Mouse (Mus musculus) left cerebral cortex, postnatal 25 days (tissue): ENCODE data around the gene Unkl. TPM values are rescaled to one million over a fixed set of nuclear protein-coding genes. Genes with fewer than 3 reads are reported as not detected.
"Not testable (repeated sequence)": the region's sequence is repeated elsewhere in the genome, so short reads cannot be mapped to it uniquely, and the experiment has no call there.

Source experiments
- DNase-seq, 2 experiments: peaks; one replicate each; pipeline ENCODE4 v3.0.0; 2022; ENCODE audit warnings: low spot score in 2 of 2, mixed read lengths in 1 of 2
- intact Hi-C: fragments of 180-260 bp; cut with DNase I; formaldehyde crosslinking; loops from one replicate; pipeline ENCODE4 v1.15.1; 2025
- total RNA-seq, 2 experiments: library from RNA; stranded (reverse); gene quantifications; 2 replicates each; pipeline ENCODE4 v1.2.3; 2021

The Unkl gene
- total RNA-seq, 2 experiments from 2014 or later: 37.3 to 38.6 TPM

DNA sequence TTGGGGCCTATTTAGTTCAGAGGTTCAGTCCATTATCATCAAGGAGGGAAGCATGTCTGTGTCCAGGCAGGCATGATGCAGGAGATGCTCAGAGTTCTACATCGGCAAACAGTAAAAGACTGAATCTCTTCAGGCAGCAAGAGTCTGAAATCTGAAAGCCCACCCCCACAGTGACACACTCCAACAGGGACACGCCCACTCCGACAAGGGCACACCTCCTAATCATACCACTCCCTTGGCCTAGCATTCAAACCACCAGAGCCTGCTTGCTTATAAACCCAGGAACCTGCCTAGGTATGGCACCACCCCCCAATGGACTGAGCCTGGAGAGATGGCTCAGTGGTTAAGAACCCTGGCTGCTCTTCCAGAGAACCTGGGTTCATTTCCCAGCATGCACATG is 27.2 kb downstream of the Unkl start:
- no peak for DNase-seq
- intact Hi-C loops: no loop called here

DNA sequence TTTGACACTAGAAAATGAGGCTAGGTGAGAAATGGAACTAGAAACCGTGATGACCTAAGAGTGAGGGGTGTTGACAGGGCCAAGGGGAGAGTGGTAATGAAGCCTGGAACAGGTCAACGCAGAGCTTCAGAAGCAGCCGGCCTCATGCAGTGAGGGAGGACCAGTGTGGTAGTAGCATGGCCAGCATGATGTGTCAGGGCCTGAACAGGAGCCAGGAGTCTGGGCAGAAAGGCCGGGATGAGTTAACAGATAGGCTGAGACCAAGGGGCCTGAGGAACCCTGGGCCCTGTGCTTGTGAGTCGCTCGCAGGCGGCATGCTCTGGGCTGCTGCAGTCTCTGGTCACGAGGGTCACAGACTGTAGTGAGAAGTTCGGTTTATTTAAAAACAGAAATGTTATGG is 30.8 kb downstream of the Unkl start:
- intact Hi-C loops: no loop called here
- no peak for DNase-seq

DNA sequence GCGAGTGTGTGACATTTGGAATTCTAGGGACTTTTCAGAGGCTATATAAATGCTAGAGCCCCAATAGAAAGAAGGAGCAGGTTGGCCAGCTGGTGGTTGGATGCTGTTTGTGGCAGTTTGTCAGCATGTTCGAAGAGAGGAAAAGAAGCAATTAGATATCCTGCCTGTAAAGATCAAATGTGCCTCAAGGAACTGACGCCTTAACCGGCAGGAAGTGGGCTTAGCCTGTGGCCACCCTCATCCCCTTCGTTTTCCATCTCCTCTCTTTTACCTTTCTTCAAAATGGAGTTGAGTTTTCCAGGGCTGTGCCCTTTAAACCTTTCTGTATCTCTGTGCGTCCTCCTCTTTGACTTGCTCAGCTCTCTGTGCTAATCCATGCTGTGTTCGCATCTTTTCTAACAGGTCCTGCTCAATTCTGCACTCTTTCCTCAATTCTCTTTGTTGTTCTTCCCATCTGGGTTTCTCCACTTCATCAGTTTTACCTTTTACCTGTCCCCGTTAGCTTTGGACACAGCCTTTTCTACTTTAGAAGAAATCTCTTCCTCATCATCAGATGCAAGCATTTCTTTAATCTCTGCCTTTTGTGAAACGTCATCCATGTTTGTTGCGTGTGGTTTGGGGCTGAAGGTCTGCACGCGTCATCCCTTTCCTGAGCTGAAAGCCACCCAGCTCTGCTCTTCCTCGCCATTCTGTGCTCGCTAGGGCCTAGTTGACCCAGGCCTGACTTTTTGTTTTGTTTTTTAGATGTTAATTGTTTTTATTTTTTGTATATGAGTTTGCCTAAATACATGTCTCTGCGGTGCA is 31.5 kb downstream of the Unkl start:
- intact Hi-C loops: no loop called here
- DNase-seq: no peak

DNA sequence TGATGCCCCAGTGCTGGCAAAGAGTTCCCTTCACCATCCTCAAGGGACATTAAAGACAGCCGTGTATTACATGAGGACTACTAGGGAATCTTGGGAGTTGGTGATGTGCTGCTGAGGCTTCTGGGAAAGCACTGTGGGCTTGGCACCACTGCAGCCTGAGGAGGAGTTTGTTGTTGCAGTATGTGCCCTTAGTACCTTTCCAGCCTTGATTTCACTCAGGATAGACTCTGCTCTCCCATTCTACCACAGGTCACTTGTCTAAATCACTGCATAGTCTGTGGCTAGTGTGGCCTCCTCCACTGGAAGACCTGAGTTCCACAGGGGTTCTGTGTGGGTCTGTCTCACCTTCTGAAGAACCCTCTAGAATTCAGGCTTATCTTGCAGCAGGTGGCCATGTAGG is 32.5 kb downstream of the Unkl start:
- intact Hi-C loops: no loop called here
- no peak for DNase-seq

DNA sequence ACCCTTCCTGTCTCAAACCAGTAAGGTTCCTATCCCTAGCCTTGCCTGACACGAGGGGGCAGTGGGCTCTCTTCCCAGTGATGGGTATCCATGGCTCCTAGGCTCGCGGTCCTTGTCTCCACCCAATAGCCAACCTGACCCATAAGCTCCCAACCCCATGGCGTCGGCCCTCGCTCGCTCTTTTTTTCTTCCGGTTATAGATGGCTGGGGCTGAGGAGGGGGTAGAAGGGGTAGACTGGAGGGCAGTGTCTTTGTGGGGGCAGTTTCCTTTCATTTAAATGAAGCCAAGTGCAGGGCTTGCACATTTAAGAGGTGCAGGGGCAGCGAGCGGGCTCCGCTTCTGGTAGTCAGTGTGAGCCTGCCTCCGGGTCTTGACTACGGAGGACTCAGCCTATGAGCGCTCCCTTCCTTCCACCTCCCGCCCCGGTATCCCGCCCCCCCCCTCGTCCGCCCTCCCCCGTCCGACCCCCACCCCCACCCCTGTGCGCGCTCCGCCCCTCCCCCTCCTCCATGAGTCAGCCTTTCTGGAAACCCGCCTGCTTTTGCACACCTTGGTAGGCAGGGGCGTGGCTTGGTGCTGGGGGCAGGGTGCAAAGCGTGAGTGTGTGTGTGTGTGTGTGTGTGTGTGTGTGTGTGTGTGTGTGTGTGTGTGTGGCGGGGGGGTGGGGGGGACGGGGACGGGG is 33.8 kb downstream of the Unkl start:
- intact Hi-C loops: loop anchor here (1.0 kb wide), 1 partner anchor 34 kb away; the partner anchor contains the start of gene Unkl
- DNase-seq: peak; percentile 52 to 57

DNA sequence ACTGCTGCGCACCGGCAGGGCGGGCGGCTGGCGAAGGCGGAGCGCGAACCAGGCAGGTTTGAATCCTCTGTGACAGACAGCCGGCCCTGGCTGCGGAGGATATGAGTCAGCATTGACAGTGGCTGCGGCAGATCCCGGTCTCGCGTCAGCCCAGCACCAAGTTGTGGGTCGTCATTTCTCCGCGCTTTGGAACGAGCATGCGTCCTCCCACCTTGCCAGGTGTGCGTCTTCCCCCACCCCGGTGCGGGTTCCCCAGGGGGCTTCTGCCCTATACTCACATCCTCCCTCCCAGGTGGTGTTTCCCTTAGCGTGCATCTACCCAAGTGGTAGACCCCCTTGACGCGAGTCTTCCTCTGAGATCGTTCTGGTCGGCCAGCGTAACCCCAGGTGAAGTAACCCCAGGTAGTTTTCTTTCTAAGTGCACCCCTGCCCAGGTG is 34.3 kb downstream of the Unkl start:
- DNase-seq: peak; percentile 45
- intact Hi-C loops: loop anchor here (1.0 kb wide), 1 partner anchor 34 kb away; the partner anchor contains the start of gene Unkl

DNA sequence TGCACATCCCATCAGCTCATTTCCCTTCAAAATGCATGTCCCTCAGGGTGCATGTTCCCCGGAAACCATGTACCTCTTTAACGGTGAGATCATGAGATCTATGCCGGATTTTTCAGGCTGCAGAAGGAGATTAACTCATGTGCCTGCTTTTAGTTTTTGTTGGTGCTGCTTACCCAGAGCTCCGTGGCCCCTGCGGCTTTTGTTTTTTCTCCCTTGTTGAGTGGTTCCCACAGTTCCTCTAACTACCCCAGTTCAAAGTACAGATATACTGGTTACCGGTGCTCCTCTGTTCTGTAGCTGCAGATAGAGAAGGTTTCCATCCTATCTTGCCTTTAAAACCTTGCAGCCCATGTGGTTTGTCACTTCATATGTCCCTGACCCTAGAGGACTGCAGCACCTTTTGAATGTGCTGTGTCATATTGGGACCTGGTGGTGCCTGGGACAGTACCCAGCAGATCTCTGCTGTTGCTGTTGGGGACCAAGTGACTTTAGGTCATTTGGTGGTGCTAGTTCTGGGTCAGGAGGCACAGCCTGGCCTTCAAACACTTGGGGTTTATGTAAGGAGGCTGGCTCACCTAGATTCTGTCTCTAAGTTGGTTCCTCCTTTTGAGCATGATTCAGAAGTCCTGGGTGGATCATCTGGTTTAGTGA is 34.9 kb downstream of the Unkl start:
- peak in 1 of 2 experiments; percentile 33 for DNase-seq

DNA sequence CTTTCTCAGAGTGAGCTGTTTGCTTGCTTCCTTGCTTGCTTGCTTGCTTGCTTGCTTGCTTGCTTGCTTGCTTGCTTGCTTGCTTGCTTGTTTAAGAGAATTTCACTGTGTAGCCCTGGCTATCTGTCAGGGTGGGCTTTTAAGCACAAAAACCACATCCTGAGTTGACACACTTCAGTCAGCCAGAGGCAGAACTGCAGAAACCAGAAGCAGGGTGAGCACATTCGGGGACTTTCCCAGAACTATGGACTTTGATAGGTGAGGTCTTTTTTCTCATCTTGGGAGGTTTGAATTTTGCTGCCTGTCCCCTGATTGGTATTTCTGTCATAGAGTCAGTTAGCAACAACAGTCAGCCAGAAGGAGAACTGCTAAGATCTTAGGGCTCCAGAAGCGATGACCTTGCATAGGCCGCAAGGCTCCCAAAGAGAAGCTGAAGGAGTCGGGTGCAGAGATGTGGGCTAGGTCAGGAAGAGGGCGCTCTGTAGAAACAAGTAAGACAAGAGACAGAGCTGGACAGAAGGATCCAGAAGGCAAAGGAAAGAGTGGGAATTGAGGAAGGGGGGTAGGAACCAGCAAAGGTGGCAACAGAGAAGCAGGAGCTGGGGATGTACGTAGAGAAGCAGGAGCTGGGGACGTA is 36.5 kb downstream of the Unkl start:
- intact Hi-C loops: no loop called here

More for the DNA sequence above, 34.9 kb downstream of the Unkl start:
- intact Hi-C loops: loop anchor here (1.0 kb wide), 1 partner anchor 35 kb away; the partner anchor contains the start of gene Unkl

DNA sequence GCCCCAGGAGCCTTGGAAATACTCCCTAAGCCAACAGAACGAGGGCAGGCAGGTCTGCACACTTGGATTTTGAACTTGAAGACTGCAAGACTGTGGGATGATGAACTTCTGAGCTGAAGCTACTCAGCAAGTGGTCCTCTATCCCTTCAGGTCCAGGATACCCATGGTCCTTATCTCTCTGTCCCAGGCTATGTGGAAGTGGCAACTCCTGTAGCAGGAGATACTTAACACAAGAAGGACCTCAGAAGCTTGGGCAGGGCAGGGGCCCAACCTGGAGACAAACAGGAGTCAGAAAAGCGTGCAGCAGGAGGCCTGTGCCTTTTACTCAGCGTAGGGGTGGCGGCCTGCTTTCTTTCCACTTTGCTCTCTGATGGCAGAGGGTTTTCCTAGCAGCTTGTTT is 37.5 kb downstream of the Unkl start:
- intact Hi-C loops: no loop called here
- no peak for DNase-seq

More for the DNA sequence above, 36.5 kb downstream of the Unkl start:
- DNase-seq: no peak

DNA sequence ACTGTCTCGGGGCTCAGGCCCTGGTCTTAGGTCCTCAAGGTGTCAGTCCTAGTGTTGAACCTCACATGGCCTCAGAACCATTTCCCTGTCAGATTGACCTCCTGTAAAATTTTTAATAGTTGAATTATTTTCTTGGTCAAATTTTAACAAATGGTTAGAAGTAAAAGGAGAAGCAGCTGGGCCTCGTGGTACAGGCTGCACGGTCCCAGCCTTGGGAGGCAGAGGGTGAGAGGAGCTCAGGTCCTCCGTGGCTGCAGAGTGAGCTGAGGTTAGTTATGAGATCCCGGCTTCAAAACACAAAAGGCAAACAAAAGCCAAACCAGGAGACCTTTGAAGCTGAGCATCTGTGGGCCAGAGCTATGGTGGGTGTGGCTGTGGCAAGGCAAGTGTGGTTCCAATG is 39.8 kb downstream of the Unkl start:
- intact Hi-C loops: no loop called here
- DNase-seq: no peak

DNA sequence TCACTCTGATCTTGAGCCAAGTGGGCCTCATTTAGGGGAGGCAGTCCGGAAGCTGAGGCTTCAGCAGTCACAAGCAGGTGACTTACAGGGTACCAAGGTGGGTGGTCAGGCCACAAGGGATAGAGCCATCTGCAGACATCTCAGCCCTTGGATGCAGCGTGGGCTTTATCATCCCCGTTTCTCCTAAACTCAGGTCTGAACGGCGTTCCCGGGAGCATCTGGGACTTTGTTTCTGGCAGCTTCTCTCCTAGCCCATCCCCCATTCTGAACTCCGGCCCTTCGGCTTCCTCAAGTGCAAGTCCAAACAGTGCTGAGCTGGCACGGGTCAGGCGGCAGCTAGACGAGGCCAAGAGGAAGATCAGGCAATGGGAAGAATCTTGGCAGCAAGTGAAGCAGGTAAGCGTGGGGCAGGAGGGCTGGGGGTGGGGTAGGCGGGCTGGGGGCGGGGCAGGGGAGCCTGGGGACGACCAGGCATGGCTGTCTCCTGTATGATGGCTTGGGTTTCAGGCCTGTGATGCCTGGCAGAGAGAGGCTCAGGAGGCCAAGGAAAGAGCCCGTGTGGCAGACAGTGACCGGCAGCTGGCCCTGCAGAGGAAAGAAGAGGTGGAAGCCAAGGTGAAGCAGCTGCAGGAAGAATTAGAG is 41.9 kb downstream of the Unkl start:
- DNase-seq, intact Hi-C loops: not testable (repeated sequence)

DNA sequence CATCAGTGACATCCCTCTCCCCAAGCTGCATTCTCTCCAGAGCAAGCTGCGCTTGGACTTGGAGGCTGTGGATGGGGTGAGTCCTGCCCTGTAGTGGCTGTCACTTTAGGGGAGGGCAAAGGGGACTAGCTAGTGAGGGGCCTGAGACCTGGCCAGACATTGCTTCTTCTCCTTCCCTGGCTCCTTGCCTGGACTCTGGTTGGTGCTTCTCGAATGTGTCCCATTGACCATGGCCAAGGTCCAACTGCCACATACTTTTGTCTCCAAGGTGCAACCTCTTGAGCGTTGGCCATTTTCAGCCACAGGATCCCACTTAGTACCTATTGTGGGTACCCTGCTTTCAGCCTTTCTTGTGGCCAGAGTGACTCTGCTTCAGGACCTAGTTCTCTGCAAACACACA is 42.5 kb downstream of the Unkl start:
- intact Hi-C loops: no loop called here
- no peak for DNase-seq

DNA sequence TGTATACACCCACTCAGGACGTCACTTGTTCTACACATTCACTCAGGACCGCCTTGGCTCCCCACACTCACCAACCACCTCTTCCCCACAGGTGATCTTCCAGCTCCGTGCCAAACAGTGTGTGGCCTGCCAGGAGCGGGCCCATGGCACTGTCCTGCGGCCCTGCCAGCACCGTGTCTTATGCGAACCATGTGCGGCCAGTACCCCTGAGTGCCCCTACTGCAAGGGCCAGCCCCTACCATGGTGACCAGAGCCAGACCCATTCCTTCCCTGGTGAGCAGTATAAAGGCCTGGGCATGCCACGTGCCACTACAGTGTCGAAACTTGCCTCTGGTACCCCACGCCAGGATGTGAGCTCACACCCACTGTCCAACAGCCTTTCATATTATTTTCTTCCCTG is 43.4 kb downstream of the Unkl start:
- intact Hi-C loops, DNase-seq: not testable (repeated sequence)

DNA sequence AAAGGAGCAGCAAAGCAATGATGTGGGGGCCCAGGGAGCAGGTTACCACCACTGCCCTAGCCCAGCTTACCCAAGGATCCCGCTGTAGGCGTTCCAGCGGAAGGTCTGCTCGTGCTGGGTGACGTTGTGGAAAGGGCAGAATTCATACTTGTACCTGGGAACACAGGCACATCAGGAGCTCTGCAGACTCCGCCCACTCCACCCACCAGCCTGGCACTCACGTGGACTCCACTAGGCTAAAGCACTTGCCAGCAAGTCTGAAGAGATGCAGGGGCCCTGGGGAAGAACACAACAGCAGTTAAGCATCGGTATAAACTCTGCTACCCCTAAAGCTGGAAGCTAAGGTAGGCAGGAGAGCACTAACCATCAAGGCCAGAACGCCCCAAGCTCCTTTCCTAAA is 47.4 kb downstream of the Unkl start:
- peak in 1 of 2 experiments; percentile 37 for DNase-seq
- intact Hi-C loops: no loop called here

DNA sequence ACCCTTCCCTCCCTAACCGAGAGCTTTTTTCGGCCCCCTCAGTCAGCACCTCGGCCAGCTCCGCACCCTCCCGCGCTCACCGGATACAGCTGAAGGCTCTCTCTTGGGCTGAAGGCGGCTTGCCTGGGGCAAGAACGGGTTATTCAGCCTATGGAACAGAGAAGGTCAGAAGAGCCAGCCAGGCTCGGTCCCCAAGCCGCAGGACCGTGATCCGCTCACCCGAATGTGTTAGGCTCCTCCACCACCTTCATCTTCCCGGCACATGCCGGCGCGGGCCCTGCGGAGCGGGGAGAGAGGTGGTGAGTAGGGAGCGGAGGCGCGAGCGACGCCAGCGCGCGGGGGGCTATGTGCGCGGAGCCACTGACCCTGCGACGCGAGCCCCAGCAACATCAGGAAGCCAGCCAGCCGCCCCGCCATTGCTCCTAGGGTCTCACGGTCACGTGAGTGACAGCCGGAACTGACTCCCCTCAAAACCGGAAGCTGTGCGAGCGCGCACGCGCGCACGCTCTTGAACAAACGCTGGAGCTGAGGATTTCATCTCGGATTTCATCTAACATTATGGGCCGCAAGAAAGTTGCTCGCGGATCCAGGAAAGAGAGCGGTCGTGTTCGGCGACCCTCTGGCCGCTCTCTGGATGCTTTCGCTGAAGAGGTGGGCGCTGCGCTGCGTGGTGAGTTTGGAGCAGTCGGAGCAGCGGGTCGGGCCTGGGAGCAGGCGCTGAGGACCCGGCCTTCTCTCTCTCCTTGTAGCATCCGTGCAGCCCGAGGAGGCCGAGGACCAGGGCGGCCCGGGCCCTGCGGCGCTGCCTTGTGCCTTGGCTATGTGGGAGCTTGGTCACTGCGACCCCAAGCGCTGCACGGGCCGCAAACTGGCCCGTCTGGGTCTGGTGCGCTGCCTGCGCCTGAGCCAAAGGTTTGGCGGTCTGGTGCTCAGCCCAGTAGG is 51.8 kb downstream of the Unkl start, which contains the start of the genes Gnptg and Tsr3:
TSS of gene Gnptg (minus strand) at position 430 of the 942 bp plus-strand sequence.
TSS of gene Tsr3 (plus strand) at position 476 of the 942 bp plus-strand sequence.
- peak; percentile 87 to 90 for DNase-seq
- intact Hi-C loops: no loop called here

DNA sequence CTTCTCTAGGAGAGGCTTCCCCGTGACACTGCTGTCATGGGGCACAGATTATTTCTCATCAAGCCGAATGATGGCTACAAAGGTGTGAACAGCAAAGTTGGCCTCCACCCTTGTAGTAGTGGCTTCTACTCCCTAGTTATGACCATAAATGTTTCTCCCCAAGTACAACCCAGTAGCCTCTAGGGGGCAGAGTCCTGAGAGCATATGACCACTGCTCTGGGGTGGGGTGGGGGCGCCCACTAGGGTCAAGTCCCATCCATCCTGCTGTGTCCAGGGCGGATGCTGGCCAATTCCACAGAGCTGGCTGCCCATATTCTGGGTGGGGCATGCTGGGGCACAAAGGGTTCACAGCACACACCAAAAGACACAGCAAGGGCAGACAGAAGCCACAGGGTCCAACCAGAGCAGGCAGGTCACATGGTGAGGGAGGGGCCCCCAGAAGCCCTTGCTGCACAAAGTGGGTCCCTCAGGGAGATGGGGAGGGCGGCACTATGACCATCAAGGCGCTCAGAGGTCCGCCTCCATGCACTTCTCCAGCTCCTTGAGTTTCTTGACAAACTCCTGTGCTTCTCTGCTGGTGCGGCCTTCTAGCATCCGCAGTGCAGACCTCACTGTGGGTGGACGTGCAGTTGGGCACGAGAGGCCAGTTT is 55.1 kb downstream of the Unkl start:
- intact Hi-C loops: no loop called here
- no peak for DNase-seq

DNA sequence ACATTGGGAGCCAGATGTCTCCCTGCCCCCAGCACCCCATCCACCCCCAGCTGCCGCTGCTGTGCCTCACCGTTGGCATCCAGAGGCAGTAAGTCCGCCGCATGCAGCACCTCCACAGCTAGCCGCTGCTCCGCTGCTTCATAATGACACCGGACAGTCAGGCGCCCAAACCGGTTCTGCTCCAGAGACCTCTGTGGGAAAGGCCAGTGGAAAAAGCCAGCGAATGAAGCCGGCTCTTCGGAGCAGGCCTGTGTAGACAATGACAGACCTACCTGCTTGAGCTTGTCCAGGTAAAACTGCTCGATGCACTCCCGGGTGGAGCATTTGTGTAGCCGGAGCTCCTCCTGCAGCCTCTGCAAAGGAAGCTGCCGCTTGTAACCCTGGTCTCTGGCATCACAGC is 56.0 kb downstream of the Unkl start:
- DNase-seq: no peak
- intact Hi-C loops: no loop called here
